Mouse (Mus musculus) MEL (cell line): ENCODE data around the gene Cwc27.

Experiments used
- CHD2 ChIP-seq: IDR thresholded peaks from 2 replicates; pipeline ENCODE4 v1.6.1; 2011; ENCODE audit warnings: low read length, improper control_type of control experiment
- CTCF ChIP-seq, 3 experiments: IDR thresholded peaks in 2 of 3; conservative IDR thresholded peaks in 1 of 3; 2 replicates each; pipeline ENCODE4 v1.5.1; 2011 to 2012; ENCODE audit warnings: low read length in 3 of 3, low read depth in 2 of 3, mild to moderate bottlenecking in 2 of 3, improper control_type of control experiment in 1 of 3, inconsistent platforms in 1 of 3, mixed read lengths in 1 of 3, moderate library complexity in 1 of 3; ENCODE audit not compliant: control insufficient read depth in 1 of 3, insufficient read depth in 1 of 3, poor library complexity in 1 of 3, severe bottlenecking in 1 of 3
- E2F4 ChIP-seq: IDR thresholded peaks from 2 replicates; pipeline ENCODE4 v1.6.1; 2011; ENCODE audit warnings: low read depth, low read length, improper control_type of control experiment, borderline replicate concordance
- EP300 ChIP-seq, 2 experiments: IDR thresholded peaks; 2 replicates each; pipeline ENCODE4 v1.6.1; 2011; ENCODE audit warnings: improper control_type of control experiment in 2 of 2, low read length in 2 of 2, low read depth in 1 of 2, mild to moderate bottlenecking in 1 of 2
- MYC ChIP-seq: IDR thresholded peaks from 2 replicates; pipeline ENCODE4 v1.6.1; 2011; ENCODE audit warnings: low read depth, mild to moderate bottlenecking, low read length, improper control_type of control experiment, moderate library complexity
- POLR2A ChIP-seq, 2 experiments: IDR thresholded peaks; 2 replicates each; pipeline ENCODE4 v1.6.1; 2011 to 2012; ENCODE audit warnings: low read length in 2 of 2, mild to moderate bottlenecking in 2 of 2, control low read depth in 1 of 2, improper control_type of control experiment in 1 of 2, low read depth in 1 of 2, moderate library complexity in 1 of 2; ENCODE audit not compliant: control insufficient read depth in 1 of 2, insufficient read depth in 1 of 2, poor library complexity in 1 of 2
- SIN3A ChIP-seq: IDR thresholded peaks from 2 replicates; pipeline ENCODE4 v1.6.1; 2012; ENCODE audit warnings: low read length, improper control_type of control experiment, inconsistent platforms
- TBP ChIP-seq: IDR thresholded peaks from 2 replicates; pipeline ENCODE4 v1.8.0; 2011; ENCODE audit warnings: low read depth, low read length, improper control_type of control experiment
- UBTF ChIP-seq: IDR thresholded peaks from 2 replicates; pipeline ENCODE4 v1.6.1; 2012; ENCODE audit warnings: low read depth, mild to moderate bottlenecking, inconsistent platforms, low read length, improper control_type of control experiment, moderate library complexity, borderline replicate concordance; ENCODE audit not compliant: insufficient read depth
- USF1 ChIP-seq: IDR thresholded peaks from 2 replicates; pipeline ENCODE4 v1.6.1; 2014; ENCODE audit warnings: low read depth, mild to moderate bottlenecking, inconsistent platforms, low read length, improper control_type of control experiment, moderate library complexity

GRCm38 (mm10) chr13:104640694-104641454, 176.1 kb downstream of the Cwc27 start:
- TF ChIP-seq POLR2A (IDR thresholded peaks at IDR 0.05; ENCODE audit: control insufficient read depth in 1 of 2, insufficient read depth in 1 of 2, low read depth in 1 of 2, low read length in 2 of 2, poor library complexity in 1 of 2) (no peak), UBTF (no peak), E2F4 (no peak), MYC (no peak), EP300 (IDR thresholded peaks at IDR 0.05; ENCODE audit: low read depth in 1 of 2, low read length in 2 of 2) (no peak), CHD2 (no peak), CTCF (IDR thresholded peaks at IDR 0.05 in 2 of 3, conservative IDR thresholded peaks at IDR 0.05 in 1 of 3; ENCODE audit: control insufficient read depth in 1 of 3, insufficient read depth in 1 of 3, low read depth in 2 of 3, low read length in 3 of 3, poor library complexity in 1 of 3, severe bottlenecking in 1 of 3) (no peak), SIN3A (no peak), USF1 (no peak), TBP (no peak)
